Mouse (Mus musculus) lung, embryonic 14.5 days (tissue): ENCODE measurements around the gene Tmem254b. TPM values are rescaled to one million over a fixed set of nuclear protein-coding genes. Genes with fewer than 3 reads are reported as not detected.
"Not testable (repeated sequence)": the region's sequence is repeated elsewhere in the genome, so short reads cannot be mapped to it uniquely, and the experiment has no call there.

Source experiments
- ATAC-seq: fragments of 200-750 bp; cut with Nextera tagmentation; 2 replicates; pipeline ENCODE4 v1.8.0; 2017; ENCODE audit warnings: mild to moderate bottlenecking, moderate TSS enrichment, moderate library complexity; ENCODE audit not compliant: insufficient read depth
- DNase-seq: peaks from one replicate; pipeline ENCODE4 v3.0.0-alpha.2; 2015
- H3K27ac ChIP-seq: fragments of 300-500 bp; sonication (generic); 2 replicates; pipeline ENCODE4 v1.5.1; 2014; ENCODE audit warnings: low read depth, mild to moderate bottlenecking, moderate library complexity
- H3K27me3 ChIP-seq: fragments of 300-500 bp; sonication (generic); 2 replicates; pipeline ENCODE4 v1.6.1; 2014; ENCODE audit warnings: low read length, control low read depth; ENCODE audit not compliant: insufficient read depth
- H3K36me3 ChIP-seq: fragments of 300-500 bp; sonication (generic); 2 replicates; pipeline ENCODE4 v1.6.1; 2014; ENCODE audit warnings: control low read depth; ENCODE audit not compliant: insufficient read depth
- H3K4me1 ChIP-seq: fragments of 300-500 bp; sonication (generic); 2 replicates; pipeline ENCODE4 v1.6.1; 2014; ENCODE audit warnings: antibody characterized with exemption, control low read depth; ENCODE audit not compliant: insufficient read depth
- H3K4me2 ChIP-seq: fragments of 300-500 bp; sonication (generic); 2 replicates; pipeline ENCODE4 v1.6.1; 2014; ENCODE audit warnings: mild to moderate bottlenecking
- H3K4me3 ChIP-seq: fragments of 300-500 bp; sonication (generic); 2 replicates; pipeline ENCODE4 v1.5.1; 2014; ENCODE audit warnings: low read depth, low read length
- H3K9ac ChIP-seq: fragments of 300-500 bp; sonication (generic); 2 replicates; pipeline ENCODE4 v1.6.1; 2014
- H3K9me3 ChIP-seq: fragments of 300-500 bp; sonication (generic); 2 replicates; pipeline ENCODE4 v1.6.1; 2016; ENCODE audit warnings: low read depth, low read length, control low read depth
- WGBS: fragments of 180-500 bp; shearing (Covaris S2); extraction: QIAGEN DNeasy Blood & Tissue Kit; methylation state at CpG from one replicate; pipeline ENCODE4 v1.1.7; 2014; 5-methylcytosine and 5-hydroxymethylcytosine counted together
- polyA plus RNA-seq: library from polyadenylated mRNA; unstranded; fragments of >200 nt; fragmentation: Nextera tagmentation; extraction: Ambion mirVana; gene quantifications from 2 replicates; pipeline ENCODE4 v1.2.1, GENCODE M21; 2014

Tmem254b gene
- polyA plus RNA-seq, 1 experiment from 2014 or later = 24.2 TPM

- DNase-seq, H3K36me3 ChIP-seq, H3K4me1 ChIP-seq, H3K27ac ChIP-seq, H3K4me2 ChIP-seq, H3K9ac ChIP-seq, H3K27me3 ChIP-seq, H3K4me3 ChIP-seq, H3K9me3 ChIP-seq: not testable (repeated sequence)
- peak; percentile 70 for ATAC-seq
- WGBS = no CpG with 5 or more reads among the region's 3 CpGs
Observed at GRCm38 (mm10) chr14:26173955-26174354, 32.9 kb downstream of the Tmem254b start.

- not testable (repeated sequence) for H3K27me3 ChIP-seq, H3K4me3 ChIP-seq, H3K9ac ChIP-seq, H3K9me3 ChIP-seq, DNase-seq, H3K4me2 ChIP-seq, ATAC-seq, H3K4me1 ChIP-seq, H3K27ac ChIP-seq, H3K36me3 ChIP-seq
- no CpG with 5 or more reads among the region's 12 CpGs for WGBS
Observed at GRCm38 (mm10) chr14:26165266-26165665, 41.6 kb downstream of the Tmem254b start.

GRCm38 (mm10) chr14:26162423-26162822, 44.4 kb downstream of the Tmem254b start:
- not testable (repeated sequence) for ATAC-seq, H3K27ac ChIP-seq, H3K36me3 ChIP-seq, H3K27me3 ChIP-seq, H3K9ac ChIP-seq, H3K4me1 ChIP-seq, H3K4me2 ChIP-seq, H3K4me3 ChIP-seq, DNase-seq, H3K9me3 ChIP-seq
- no CpG with 5 or more reads among the region's 5 CpGs for WGBS

- H3K9ac ChIP-seq, H3K9me3 ChIP-seq, H3K27me3 ChIP-seq, H3K36me3 ChIP-seq, H3K4me2 ChIP-seq, H3K27ac ChIP-seq, ATAC-seq, H3K4me1 ChIP-seq, DNase-seq, H3K4me3 ChIP-seq: not testable (repeated sequence)
- WGBS = no CpG with 5 or more reads among the region's 9 CpGs
Observed at GRCm38 (mm10) chr14:26161156-26161555, 45.7 kb downstream of the Tmem254b start.

- not testable (repeated sequence) for ATAC-seq, H3K4me1 ChIP-seq, DNase-seq, H3K27me3 ChIP-seq, H3K9me3 ChIP-seq, H3K4me2 ChIP-seq, H3K27ac ChIP-seq, H3K9ac ChIP-seq, H3K4me3 ChIP-seq, H3K36me3 ChIP-seq
- no CpG with 5 or more reads among the region's 7 CpGs for WGBS
Observed at GRCm38 (mm10) chr14:26156032-26156431, 50.8 kb downstream of the Tmem254b start.

Other genes with a start within 250 kb of the Tmem254b start
- gene Duxbl1, start 228.5 kb downstream of the Tmem254b start, polyA plus RNA-seq = 0.68 and 2.0 TPM in 2 replicates
- gene Gm9780, start 164.3 kb downstream of the Tmem254b start, polyA plus RNA-seq = 22.7 and 28.1 TPM in 2 replicates
- gene Tmem254c, start 139.7 kb downstream of the Tmem254b start, polyA plus RNA-seq = 35.0 and 37.1 TPM in 2 replicates
- gene Cphx2, start 125.5 kb downstream of the Tmem254b start, polyA plus RNA-seq = not detected in 2 replicates
- gene Cphx3, start 124.7 kb downstream of the Tmem254b start, polyA plus RNA-seq = not detected in 2 replicates
- 2.9 TPM in 1 of 2 replicates, not detected in the other for gene Duxbl2, start 88.7 kb downstream of the Tmem254b start, polyA plus RNA-seq
- gene Plac9b, start 24.6 kb downstream of the Tmem254b start, polyA plus RNA-seq = 24.1 and 30.4 TPM in 2 replicates
- 0.69 and 2.3 TPM in 2 replicates for gene Duxbl3, start 50.9 kb upstream of the Tmem254b start, polyA plus RNA-seq